Mouse (Mus musculus) ES-E14 (cell line): Measurements from ENCODE around the gene Aatf. TPM values are rescaled to one million over a fixed set of nuclear protein-coding genes. Genes with fewer than 3 reads are reported as not detected.

ENCODE experiments used
- DNase-seq: peaks from one replicate; pipeline ENCODE4 v3.0.0-alpha.2; 2013; ENCODE audit warnings: low read depth, low spot score
- H3K27ac ChIP-seq: 2 replicates; pipeline ENCODE4 v1.5.1; 2012; ENCODE audit warnings: low read depth, mild to moderate bottlenecking, low read length, moderate library complexity, mixed read lengths; ENCODE audit not compliant: poor library complexity, insufficient read depth, severe bottlenecking
- H3K36me3 ChIP-seq: 2 replicates; pipeline ENCODE4 v1.6.1; 2012; ENCODE audit warnings: mild to moderate bottlenecking, low read length, moderate library complexity, mixed read lengths; ENCODE audit not compliant: control insufficient read depth, poor library complexity, insufficient read depth, severe bottlenecking
- H3K4me1 ChIP-seq, 2 experiments: fragments of 150-350 bp in 1 of 2; sonication (generic) in 1 of 2; 2 replicates each; pipeline ENCODE4 v1.6.1; 2012; ENCODE audit warnings: low read length in 2 of 2, mild to moderate bottlenecking in 1 of 2, mixed read lengths in 1 of 2; ENCODE audit not compliant: control insufficient read depth in 2 of 2, insufficient read depth in 2 of 2, poor library complexity in 1 of 2
- H3K4me3 ChIP-seq, 2 experiments: fragments of 150-350 bp in 1 of 2; sonication (generic) in 1 of 2; 2 replicates each; pipeline ENCODE4 v1.5.1; 2012; ENCODE audit warnings: low read length in 2 of 2, low read depth in 1 of 2, mild to moderate bottlenecking in 1 of 2, mixed read lengths in 1 of 2; ENCODE audit not compliant: insufficient read depth in 1 of 2, poor library complexity in 1 of 2, severe bottlenecking in 1 of 2
- H3K9ac ChIP-seq: 2 replicates; pipeline ENCODE4 v1.6.1; 2012; ENCODE audit warnings: low read depth, mild to moderate bottlenecking, low read length, mixed read lengths; ENCODE audit not compliant: poor library complexity, insufficient read depth, severe bottlenecking
- H3K9me3 ChIP-seq: fragments of 150-350 bp; sonication (generic); 2 replicates; pipeline ENCODE4 v1.6.1; 2012; ENCODE audit warnings: low read depth, mild to moderate bottlenecking, low read length; ENCODE audit not compliant: control insufficient read depth, insufficient read depth
- CHD2 ChIP-seq: IDR thresholded peaks from 2 replicates; pipeline ENCODE4 v1.6.1; 2014; ENCODE audit warnings: mild to moderate bottlenecking, low read depth, low read length, inconsistent platforms
- HCFC1 ChIP-seq: IDR thresholded peaks from 2 replicates; pipeline ENCODE4 v1.6.1; 2012; ENCODE audit warnings: low read length, inconsistent platforms, borderline replicate concordance; ENCODE audit not compliant: insufficient read depth
- MAFK ChIP-seq: IDR thresholded peaks from 2 replicates; pipeline ENCODE4 v1.6.1; 2014; ENCODE audit warnings: mild to moderate bottlenecking, low read depth, low read length, inconsistent platforms; ENCODE audit not compliant: insufficient read depth
- ZC3H11A ChIP-seq: IDR thresholded peaks from 2 replicates; pipeline ENCODE4 v1.6.1; 2012; ENCODE audit warnings: low read depth, mild to moderate bottlenecking, inconsistent platforms, low read length, borderline replicate concordance
- ZNF384 ChIP-seq: IDR thresholded peaks from 2 replicates; pipeline ENCODE4 v1.6.1; 2012; ENCODE audit warnings: low read depth, low read length, inconsistent platforms
- in situ Hi-C, 2 experiments: fragments of 600-800 bp; cut with MboI; formaldehyde crosslinking; loops; one replicate each; pipeline ENCODE4 v1.15.1; 2025; ENCODE audit warnings: low sequenced_read_pairs in 2 of 2, inconsistent platforms in 1 of 2; ENCODE audit not compliant: unreplicated experiment in 2 of 2
- total RNA-seq: library from RNA; depleted of rRNA; stranded (reverse); fragments of 300-350 nt; gene quantifications from 2 replicates; pipeline ENCODE4 v1.2.3, GENCODE M21; 2012

Gene Aatf
- total RNA-seq, 1 experiment = 55.5 TPM

DNA sequence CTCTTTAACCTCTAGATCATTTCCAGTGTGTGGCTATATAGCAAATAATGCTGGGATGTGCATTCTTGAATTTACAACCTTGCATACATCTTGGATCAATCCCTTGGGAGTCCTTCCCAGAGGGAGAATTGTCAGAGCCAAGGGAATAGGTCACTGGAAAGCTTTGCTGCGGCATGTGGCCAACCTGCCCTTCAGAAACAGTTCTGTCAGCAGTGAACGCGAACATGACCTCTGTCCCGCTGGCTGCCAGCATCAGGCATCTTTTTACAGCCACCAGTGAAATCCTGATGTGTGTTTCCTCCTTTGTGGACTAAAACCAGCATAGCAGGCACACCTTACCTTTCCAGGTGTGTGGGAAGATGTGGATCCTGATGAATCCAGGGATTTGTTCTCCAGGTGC, 38.0 kb upstream of the Aatf start:
- Histone ChIP-seq H3K36me3 (no peaks in the 10 kb centered on the region), H3K9ac (no peak overlapping the region), H3K4me3 (no peak overlapping the region), H3K9me3 (no peaks in the 10 kb centered on the region), H3K27ac (no peak overlapping the region), H3K4me1 (no peaks in the 10 kb centered on the region)
- no peak for DNase-seq
- in situ Hi-C loops = no loop called here
- TF ChIP-seq ZC3H11A (no peak), HCFC1 (no peak), CHD2 (no peak), MAFK (no peak), ZNF384 (no peak)

DNA sequence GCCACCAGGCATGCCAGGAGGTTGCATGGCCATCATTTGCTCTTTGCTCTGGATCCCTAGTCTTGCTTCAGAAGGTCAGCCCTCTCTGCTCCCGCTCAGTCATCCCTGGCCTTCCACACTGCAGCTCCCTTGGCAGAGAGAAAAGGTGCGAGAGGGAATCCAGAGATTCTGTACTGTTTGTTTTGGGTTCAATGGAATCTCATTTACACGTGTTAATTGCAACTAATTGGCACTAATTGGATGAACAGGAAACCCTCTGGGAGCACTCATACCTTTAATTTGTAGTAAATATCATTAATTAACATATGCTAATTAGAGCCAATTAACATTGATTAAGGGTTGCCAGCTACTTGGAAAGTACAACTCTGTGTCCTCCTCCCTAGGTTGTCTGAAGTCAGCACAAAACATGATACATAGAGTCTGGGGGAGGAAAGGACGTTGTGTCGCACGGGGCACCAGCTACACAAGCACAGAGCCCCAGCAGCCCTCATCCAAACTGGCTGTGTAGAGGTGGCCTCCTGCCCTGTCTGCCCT, 36.0 kb upstream of the Aatf start:
- TF ChIP-seq CHD2 (no peak), MAFK (no peak), ZNF384 (no peak), HCFC1 (no peak), ZC3H11A (no peak)
- H3K9ac ChIP-seq = no peak overlapping the region
- no peaks in the 10 kb centered on the region for H3K9me3 ChIP-seq
- H3K36me3 ChIP-seq = no peaks in the 10 kb centered on the region
- DNase-seq = no peak
- H3K4me1 ChIP-seq = no peaks in the 10 kb centered on the region
- in situ Hi-C loops = no loop called here
- H3K27ac ChIP-seq = no peak overlapping the region
- no peak overlapping the region for H3K4me3 ChIP-seq

DNA sequence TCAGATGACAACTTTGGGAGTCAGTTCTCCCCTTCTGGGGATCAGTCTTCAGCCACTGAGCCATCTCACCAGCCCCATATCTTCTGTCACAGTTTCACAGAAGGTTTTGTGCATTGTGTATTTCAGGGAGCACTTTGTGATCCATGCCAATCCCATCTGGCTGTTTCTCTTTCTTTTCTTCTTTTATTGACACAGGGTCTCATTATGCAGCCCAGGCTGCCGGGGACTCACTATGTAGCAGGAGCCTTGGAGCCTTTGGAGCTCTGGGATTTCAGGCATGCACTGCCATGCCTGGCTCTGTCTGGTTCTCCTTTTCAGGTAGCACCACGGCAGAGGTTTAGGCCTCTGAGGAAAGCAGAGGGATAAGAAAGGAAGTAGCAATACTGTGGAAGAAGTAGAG, 35.0 kb upstream of the Aatf start:
- H3K36me3 ChIP-seq = no peaks in the 10 kb centered on the region
- in situ Hi-C loops = no loop called here
- no peak for TF ChIP-seq ZC3H11A
- TF ChIP-seq ZNF384 = no peak
- TF ChIP-seq CHD2 = no peak
- no peak for TF ChIP-seq HCFC1
- TF ChIP-seq MAFK = no peak

DNA sequence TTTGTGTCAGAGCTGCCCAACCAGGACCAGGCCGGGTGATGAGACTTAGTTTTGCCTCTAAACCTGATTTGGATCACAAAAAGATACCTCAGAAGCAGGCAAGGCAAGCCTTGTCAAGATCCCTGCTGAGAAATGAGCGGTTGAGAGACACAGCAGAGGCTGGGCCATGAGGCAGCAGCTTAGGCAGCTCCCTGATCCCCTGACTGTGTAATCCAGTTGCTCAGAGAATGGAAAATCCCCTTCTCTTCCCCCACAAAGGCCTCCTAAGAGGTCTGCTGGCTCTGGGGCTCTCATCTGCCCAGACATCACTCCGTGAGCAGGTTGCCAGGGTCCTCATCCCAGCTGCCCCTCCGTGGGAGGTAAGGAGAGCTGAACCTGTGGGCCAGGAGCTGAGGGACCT, 26.7 kb upstream of the Aatf start:
- H3K4me1 ChIP-seq = no peaks in the 10 kb centered on the region; a peak in 1 of 4 replicates
- TF ChIP-seq ZC3H11A (no peak), CHD2 (no peak), HCFC1 (no peak), ZNF384 (no peak), MAFK (no peak)
- H3K9ac ChIP-seq = no peak overlapping the region
- no peak overlapping the region for H3K27ac ChIP-seq
- in situ Hi-C loops = no loop called here
- no peak overlapping the region for H3K4me3 ChIP-seq
- no peaks in the 10 kb centered on the region for H3K36me3 ChIP-seq
- DNase-seq = no peak
- H3K9me3 ChIP-seq = no peaks in the 10 kb centered on the region

More for the DNA sequence above, 35.0 kb upstream of the Aatf start:
- Histone ChIP-seq H3K4me1 (no peaks in the 10 kb centered on the region), H3K9ac (no peak overlapping the region), H3K27ac (no peak overlapping the region), H3K4me3 (no peak overlapping the region), H3K9me3 (no peaks in the 10 kb centered on the region)
- DNase-seq = no peak
